Mouse (Mus musculus): ENCODE results near the gene Serpinf1.

DNA sequence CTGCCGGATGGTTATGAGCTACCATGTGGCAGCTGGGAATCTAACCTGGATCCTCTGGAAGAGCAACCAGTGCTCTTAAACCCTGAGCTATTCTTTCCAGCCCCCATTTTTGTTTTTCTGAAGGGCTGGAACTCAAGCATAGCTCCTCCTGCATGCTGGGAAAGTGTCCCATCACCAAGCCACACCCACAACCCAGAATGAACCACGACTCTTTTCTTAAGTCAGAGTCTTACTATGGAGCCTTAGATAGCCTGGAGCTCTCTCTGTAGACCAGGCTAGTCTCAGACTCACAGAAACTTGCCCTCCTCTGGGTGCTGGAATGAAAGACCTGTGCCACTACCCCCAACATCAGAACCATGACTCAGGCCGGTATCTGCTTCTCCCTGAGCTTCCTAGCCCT lies 26.1 kb upstream of the Serpinf1 start:
- no peak for TF ChIP-seq POLR2A (IDR thresholded peaks at IDR 0.05; ENCODE audit: low read depth, low read length)
- TF ChIP-seq CTCF (IDR thresholded peaks at IDR 0.05; ENCODE audit: extremely low read depth, insufficient read length, insufficient replicate concordance, low read depth, low read length): no peak

Measured in small intestine, adult 2 months (tissue).